Mouse (Mus musculus): ENCODE results near the gene Gm20518.
A peak's percentile ranks its signal among the peaks of the same experiment; 100 is the strongest.

Gene Gm20518

DNA sequence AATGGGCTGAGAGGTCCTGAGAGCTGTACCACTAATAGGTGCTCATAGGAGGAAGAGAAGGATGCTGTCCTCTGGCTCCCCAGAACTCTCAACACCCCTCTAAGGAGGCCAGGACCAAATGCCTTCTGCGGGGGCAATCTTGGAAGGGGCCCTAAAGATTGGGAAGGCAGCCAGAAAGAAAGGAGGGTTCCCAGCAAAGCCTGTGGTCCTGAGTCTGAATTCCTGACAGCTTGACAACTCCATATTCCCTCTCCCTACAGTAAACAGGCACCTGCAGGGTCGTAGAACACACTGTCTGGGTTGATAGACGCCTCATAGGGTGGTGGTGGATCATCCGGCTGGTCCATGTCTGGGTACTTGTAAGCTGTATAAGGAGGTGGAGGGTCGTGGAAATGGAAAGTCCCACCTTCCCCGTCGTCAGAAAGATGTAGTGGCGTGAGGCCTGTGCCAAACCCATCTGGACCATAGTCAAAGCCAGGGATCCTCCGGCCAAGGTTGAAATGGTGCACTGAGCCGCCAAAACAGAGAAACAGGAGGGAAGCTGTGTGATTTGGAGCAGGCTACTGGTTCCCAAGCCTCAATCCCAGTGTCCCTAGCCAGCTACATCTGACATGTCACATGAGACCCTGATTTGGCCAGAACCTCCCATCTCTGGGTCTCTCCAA lies 47.6 kb downstream of the Gm20518 start:
- no peak for DNase-seq (ENCODE audit: low spot score in 2 of 2)

DNA sequence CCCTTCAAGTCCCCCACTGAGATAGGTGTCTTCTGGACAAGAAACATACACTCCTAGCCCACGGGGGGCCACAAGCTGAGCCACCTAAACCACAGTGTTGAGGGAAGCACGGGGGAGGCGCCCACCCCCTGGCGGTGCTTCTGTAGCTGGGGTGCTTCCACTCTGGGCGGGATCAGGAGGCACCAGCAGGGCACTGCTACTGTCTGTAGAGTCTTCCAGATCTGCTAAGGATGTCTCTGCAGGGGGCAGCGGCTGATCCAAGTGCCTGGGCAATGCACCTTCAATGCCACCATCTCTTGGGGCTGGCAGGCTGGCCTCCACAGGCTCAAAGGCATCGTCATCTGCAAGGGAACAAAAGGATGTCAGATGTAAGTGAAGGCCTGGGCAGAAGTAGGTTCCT lies 49.0 kb downstream of the Gm20518 start:
- no peak for DNase-seq (ENCODE audit: low spot score in 2 of 2)

DNA sequence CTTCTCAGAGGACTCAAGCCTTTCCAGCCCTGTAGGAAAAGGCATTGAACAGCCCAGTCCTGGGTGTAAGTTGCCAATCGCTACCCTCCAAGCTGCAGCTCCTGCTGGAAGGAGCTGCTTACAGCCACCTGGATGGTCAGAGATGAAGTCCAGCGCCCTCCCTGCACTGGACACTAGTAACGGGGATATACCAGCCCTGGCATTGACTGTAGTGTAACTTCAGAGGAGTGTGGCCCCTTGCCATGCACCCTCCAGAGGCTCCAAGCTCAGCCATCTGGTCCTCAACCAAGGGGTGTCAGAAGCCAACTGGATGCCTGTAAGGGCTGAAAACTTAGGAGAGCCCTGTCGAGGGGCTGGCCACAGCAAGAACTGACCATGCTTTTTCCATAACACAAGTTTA lies 51.5 kb downstream of the Gm20518 start:
- DNase-seq (ENCODE audit: low spot score in 2 of 2) = no peak

DNA sequence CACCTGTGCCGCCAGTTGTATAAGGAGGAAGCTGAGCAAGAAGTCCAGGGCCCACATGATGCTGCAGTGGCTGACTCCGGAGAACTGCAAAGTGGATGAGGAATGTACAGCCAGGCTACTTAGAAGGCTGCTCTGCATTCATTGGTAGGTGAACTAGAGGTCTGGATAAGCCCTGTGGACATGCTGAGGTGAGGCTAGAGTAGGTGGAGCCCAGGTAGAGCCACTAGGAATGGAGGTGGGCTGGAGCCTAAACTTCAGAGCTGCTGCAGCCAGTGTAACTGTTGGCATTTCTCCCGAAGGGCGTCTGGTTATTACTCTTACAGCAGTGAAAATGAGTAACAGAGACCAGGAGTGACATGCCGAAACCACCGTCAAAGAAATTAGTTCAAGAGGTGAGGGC lies 53.4 kb downstream of the Gm20518 start, which contains the start of gene Car15:
Car15 (minus strand) TSS at position 314 of the 400 bp plus-strand sequence.
- no peak for DNase-seq (ENCODE audit: low spot score in 2 of 2)

DNA sequence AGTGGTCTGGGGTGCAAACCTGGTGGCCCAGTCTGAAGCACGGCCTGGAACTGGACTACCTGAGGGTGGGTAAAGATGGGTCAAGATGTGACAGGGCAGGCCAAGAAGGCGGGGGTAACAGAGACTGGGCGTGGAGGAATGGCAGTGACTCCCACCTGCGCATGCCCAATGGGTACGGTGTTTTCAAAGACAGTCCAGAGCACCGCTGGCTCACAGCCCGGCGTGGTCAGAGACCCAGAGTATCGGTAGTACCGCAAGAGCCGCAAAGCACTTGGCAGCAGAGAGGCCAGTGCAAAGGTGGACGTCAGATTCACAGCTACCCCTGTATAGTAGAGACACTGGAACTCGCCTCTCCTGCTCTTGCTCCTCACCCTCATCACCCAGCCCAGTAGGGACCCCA lies 56.0 kb downstream of the Gm20518 start:
- peak; percentile 44 to 67 for DNase-seq (ENCODE audit: low spot score in 2 of 2)

DNA sequence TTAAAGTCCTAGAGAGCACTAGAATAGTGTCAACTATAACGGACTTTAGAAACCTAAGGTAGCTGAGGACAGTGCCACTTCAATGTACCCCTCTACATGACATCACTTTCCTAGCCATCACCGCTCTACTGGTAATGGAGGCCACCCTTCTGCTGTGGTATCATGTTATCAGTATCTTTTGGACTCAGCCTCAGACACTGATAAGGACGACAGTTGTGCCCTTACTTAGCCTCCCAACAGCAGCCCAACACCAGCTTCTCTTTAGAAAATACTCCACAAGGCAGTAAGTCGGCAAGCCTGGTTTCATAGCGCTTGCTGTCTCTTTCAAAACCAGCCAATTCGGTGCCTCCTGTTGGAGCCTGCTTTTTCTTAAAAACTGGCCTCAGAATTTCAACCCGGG lies 56.9 kb downstream of the Gm20518 start:
- no peak for DNase-seq (ENCODE audit: low spot score in 2 of 2)

DNA sequence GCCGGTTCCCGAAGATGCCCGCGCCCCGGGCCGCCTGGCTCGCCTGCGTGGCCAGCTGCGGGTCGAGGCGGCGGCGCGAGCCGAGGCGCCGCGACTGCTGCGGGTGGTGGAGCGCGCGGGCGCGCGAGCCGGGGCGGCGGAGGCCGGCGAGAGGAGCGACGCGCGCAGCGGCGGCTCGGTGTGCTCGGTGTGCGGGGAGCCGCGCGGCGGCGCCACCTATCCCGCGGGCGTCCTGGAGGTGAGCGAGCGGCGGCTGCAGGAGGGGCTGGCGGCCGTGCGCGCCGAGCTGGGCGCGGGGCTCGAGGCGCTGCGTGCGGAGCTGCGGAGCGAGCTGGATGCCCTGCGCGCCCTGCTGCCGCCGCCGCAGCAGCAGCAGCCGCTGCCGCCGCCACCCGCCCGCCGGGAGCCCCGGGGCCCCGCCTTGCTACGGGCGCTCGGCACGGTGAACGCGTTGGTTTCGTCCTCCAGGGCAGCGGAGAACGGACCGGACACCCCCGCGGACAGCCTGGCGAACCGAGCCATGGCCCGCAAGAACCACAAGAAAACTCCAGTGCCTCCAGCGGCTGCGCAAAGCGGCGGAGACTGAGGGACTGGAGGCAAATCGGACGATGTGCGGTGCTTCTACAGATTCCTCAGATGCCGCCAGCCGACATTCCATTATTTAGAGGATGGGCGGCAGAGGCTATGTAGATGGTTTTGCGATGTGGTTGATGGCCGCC lies 57.6 kb downstream of the Gm20518 start:
- peak; percentile 67 to 71 for DNase-seq (ENCODE audit: low spot score in 2 of 2)

DNA sequence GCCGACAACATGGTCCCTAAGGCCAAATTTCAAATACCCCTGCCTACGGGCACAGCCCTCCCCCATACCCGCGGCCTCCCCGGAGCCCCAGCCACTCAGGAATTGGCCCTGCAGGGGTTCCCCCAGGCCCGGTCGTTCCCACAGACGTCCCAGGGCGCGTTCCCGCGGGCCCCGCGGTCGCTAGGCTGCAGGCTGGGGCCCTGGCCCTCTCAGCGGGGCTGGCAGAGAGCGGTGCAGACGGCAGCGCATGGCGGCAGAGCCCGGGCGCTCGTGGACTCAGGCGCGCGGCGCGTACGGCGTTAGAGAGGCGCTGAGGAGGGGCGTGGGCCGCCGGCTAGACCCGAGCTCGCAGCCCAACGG lies 58.2 kb downstream of the Gm20518 start:
- peak; percentile 67 to 70 for DNase-seq (ENCODE audit: low spot score in 2 of 2)

DNA sequence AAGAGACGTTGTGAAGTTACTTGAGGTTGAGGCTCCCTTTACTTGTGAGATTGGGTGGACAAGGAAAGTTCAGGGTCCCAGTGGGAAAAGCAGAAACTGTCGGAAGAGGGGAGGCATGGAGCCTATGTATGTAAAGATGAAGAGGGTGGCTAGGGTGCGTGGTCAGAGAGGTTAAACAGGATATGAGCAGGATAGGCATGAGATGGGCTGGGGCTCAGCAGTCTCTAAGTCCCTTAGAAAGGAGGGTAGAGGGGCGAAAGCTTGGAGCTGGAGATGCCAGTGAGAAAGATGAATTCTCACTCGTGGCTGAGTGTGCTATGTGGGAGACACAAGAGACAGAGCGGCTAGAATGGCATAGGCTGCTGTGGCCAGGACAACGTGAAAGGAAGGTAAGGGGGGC lies 58.6 kb downstream of the Gm20518 start, which contains the start of gene B830017H08Rik:
B830017H08Rik (plus strand) TSS at position 301 of the 400 bp plus-strand sequence.
- DNase-seq (ENCODE audit: low spot score in 2 of 2) = no peak

DNA sequence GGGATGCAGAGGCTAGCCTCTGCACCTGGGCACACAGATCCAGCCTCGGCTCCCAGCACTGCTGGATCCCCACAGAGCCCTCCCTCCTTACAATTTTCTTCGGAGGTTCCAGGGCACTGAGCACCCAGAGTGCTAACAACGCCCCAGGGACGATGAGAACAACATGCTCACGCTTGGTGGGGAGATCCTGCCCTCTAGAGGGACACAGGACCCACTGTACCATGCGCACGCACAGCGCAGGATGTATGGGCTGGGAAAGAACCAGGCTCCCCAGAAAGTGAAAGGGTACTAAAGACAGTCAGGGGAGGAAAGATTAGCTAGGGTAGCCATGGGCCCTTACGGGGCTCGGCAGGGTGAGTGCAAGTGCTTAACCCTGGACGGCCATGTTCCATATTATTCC lies 59.7 kb downstream of the Gm20518 start:
- DNase-seq (ENCODE audit: low spot score in 2 of 2) = no peak

DNA sequence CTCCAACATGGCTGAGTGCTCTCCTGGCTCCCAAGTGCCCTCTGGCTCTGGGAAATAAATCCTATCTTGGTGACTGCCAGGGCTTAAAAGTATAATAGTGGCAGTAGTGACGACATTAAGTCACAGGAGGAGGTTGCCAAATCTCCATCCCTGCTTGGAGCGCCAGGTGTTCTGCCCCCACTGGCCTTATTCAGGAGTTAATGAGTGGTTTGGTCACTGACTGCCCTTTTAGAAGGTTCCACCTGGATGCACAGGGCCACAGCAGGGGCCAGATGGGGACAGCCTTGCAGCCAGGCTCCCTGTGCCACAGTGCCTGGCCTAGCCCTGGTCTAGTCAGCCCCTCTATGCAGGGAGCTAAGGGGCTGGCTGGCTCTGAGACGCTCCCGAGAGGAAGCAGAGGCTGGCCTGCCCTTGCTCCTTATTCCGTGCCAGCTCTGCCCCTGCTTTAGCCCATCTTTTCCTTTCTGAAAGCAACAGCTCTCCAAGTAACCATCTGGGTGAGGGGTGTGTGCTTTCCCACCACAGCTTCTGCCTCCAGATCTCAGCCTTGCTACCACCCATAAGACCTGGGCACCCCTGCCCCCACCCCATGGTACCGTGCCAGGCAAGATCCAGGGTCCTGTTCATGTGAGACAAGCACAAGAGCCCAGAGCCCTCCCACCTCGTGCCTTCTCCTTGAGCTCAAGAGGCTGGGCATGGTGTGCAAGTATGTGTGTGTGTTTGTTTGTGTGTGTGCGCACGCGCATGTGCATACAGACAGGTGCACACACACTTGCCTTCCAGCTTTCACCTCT lies 60.9 kb downstream of the Gm20518 start:
- no peak for DNase-seq (ENCODE audit: low spot score in 2 of 2)

DNA sequence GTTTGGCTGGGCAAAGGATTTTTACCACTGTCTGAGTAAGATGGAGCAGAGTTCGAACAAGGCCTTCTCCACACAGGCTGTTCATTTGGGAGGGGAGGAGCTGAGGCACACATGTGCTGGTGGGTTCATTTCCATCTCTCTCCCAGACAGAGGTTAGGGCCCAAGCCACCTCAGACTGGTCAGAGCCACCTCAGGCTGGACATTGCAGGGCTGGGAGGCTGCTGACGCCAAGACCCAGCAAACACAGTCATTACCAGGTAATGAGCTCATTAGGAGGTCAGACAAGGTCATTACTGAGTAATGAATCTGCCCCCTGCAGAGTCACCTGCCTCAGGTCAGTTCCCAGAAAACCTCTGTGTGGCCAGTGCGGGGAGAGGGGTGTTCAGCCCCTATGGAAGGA lies 62.6 kb downstream of the Gm20518 start:
- DNase-seq (ENCODE audit: low spot score in 2 of 2) = no peak

DNA sequence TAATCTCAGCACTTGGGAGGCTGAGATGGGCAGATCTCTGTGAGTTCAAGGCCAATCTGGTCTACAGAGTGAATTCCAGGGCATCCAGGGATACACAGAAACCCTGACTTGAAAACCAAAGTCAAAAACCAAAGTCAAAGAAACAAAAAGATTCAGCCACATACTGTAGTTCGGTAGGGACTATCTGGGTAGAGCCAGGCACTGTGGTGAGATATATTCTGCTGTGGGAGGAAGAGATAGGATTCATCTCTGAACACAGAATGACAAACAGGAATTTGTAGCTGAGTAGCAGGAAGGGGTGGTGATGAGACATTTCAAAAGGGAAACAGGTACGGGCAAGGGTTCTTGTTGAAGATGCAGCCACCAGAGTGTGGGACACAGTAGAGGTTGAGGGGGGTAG lies 63.2 kb downstream of the Gm20518 start:
- DNase-seq (ENCODE audit: low spot score in 2 of 2) = no peak

DNA sequence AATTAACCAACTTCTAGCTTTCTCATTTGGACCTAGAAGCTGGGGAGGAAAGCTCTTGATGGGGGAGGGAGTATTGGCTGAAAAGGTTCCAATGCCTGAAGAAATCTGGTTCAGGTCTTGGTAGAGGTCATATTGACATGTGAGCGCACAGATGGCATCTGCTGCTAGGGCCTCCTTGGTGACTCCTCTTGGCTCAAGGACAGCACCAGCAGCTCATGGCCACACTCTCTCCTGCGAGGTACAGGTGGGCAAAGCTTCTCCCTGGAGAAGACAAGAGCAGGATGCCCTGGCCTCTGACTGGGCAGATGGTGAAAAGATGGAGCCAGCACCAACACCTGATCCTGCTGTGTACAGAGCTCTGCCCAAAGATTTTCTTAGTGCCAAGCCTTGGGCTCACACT lies 65.0 kb downstream of the Gm20518 start:
- DNase-seq (ENCODE audit: low spot score in 2 of 2) = no peak

DNA sequence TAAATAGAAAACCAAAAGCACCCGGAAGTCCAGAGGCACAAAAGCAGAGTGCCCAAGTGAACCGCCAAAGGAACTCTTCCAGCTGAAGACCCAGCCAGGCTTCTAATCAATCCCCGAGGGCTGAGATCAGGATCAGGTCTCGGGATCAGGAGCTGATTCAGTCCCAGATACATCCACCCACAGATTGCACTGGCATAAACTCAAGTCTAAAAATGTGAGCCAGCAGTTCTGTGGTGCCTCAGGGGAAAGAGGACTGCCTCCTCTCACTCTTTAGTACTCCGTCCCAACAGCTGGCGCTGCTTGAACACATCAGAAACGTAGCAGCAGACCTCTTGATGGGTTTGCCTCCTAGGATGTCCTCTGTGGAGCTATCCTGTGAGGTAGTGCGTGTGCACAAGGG lies 74.9 kb downstream of the Gm20518 start:
- DNase-seq (ENCODE audit: low spot score in 2 of 2) = no peak

DNA sequence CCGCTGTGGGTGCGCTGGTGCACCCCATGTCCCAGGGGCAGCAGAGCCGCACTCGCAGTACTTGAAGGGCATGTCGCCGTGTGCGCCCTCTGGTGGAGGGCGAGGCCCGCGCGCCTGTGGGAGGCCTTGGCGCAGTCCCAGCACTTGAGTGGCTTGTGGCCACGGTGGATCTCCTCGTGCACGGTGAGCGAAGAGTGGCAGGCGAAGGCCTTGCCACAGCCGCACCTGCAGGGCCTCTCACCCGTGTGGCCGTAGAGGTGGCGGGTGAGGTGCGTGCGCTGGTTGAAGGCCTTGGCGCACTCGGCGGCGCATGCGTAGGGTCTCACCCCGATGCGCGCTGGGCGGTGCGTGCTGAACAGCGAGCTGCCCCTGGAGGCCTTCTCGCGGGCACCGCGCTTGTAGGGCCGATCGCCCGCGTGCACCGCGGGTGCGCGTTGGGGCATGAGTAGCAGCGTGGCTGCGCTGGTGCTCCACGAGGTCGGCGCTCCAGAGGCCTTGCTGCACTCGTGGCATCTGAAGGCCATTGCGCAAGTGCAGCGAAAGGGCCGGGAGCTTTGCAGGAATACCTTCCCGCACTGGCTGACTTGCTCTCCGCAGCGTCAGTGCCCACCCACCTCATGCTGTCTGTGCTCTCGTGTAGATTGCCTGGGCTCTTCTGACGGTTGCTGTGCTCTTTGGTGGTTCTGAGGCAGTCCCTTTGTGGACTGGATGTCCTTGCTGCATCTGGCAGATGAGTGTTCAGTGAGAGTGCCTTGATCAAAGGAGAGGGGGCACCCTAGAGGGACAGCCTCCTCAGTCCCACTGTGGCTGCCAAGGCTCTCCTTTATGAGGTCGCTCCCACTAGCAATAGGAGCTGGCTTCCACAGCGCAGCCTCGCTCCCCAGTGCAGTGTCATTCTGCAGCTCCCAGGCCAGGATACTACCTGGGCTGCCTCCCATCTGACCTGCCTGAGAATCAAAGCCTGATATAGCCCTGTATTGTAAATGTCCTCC lies 75.8 kb downstream of the Gm20518 start:
- DNase-seq (ENCODE audit: low spot score in 2 of 2) = peak; percentile 73 to 75

DNA sequence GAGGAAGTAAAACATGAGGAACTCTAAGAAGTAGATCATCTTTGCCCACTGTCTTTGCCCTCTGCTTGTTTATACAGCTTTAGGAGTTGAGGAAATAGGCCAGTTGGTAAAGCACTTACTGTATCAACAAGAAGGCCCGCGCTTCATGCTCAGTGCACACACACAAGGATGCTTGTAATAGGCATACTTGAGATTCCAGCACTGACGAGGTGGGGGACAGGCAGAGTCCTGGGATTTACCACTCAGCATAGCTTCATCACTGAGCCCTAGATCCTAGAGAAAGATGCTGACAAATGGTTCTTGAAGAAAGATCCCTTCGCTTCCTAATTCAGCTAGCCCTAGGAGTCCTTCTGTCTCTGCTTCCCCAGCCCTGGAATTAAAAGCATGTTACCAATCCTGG lies 78.3 kb downstream of the Gm20518 start:
- DNase-seq (ENCODE audit: low spot score in 2 of 2) = no peak

DNA sequence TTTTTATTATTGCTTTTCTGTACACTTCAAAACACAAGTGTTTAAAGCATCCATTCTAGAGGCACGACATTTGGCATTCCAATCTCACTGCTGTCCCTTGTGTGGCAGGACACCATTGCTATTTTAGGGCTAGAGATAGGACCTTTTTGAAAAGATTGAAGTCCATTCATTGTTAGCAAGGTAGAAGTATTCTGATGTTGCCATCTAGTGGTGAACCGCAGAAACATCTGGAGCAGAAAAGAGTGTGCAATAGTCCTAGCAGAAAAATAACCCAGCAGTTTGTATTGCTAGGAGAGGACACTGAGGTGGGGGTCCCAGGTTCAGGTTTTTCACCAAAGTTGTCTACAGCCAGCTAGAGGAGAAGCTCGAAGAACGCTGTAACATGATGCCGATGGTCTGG lies 79.4 kb downstream of the Gm20518 start:
- no peak for DNase-seq (ENCODE audit: low spot score in 2 of 2)

DNA sequence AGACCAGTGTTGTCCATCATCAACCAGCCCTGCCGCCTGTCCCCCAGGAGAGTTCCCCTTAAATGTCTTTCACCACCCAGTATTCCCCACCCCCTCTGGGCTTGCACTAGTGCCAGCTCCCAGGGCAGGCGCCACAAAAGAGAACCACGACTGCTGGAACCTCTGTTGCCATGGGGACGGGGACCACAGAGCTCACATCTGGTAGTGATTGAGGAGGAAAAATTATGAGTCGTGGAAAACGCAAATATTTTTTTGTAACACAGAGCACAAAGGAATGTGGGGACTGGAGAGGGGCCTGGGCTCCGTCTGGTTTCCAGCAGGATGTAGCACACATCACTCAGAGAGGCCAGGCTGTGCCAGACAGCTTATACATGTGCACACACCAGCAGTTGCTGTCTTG lies 81.8 kb downstream of the Gm20518 start:
- peak; percentile 57 to 74 for DNase-seq (ENCODE audit: low spot score in 2 of 2)

DNA sequence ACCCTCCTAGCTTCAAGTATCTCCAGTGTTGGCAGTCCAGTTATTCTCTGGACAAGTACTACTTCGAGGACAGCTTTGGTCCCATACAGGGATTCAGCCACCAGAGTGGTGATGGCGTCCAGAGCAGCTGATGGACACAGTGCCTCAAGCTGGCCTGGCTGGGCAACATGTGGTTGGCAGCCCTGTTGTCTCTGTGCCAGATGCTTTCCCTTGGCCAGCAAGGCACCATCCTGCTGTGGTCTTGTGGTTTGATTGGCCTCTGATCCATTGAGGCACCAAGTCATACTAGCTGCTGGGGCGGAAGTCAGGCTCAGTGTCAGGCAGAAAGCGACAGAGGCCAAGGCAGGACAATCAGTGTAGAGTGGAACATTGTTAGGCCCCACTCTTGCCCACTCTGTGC lies 82.3 kb downstream of the Gm20518 start:
- DNase-seq (ENCODE audit: low spot score in 2 of 2) = no peak

DNA sequence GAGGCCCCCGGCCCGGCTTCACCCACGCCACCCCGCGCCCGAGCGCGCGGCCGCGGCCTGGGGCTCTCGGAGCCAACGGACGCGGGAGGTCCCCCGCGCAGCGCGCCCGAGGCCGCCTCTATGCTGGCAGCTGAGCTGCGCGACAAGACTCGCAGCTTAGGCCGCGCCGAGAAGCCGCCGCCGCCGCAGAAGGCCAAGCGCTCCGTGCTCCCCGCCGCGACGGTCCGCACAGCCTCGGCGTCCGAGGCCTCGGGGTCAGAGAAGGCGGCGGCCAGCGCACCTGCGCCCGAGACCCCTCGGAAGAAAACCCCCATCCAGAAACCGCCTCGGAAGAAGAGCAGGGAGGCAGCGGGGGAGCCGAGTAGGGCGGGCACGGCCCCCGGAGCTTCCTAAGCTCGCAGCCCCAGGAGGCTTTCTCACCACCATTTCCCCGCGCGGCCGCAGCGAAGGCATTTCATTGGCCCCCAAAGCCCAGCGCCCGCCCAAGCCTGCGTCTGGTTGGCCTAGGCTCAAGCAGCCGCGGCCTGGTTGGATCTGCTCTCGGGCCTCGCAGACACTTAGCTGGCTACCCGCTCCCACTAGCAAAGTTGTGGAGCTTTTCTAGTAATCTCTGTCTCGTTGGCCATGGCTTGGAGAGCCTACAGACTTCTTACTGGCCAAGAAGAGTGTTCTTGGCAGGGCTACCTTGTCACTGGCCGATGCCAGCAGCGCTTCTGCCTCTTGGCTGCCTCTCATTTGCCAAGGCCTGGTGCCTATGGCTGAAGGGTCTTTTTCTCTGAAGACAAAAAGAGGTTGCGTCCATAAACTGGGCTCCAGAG lies 84.1 kb downstream of the Gm20518 start:
- peak; percentile 94 to 95 for DNase-seq (ENCODE audit: low spot score in 2 of 2)
